Comparison of ENCODE assay signal across 13 mouse cellular contexts in the genomic region with DNA sequence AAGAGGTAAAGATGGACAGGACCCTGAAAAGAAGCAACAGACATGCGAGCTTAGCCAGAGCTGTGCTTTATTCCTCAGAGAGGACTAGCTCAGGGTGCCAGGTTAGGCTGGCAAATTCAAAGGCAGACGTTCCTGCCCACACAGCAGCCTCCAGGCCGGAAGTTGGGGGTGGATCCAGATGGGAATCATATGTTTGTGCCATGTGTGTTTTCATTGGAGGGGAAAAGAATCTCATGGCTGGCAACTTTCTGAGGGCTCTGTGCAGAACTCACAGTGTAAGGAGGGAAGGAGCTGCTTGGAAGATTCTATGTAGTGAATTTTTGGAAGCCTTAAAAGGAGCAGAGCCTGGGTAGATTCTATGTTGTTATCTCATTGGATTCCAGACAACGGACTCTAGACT.
DNase-seq lines count a peak whose midpoint lies in the region; ATAC-seq lines count a peak whose summit lies in the region.
"Had no signal": no experiment of that assay in that cellular context is flagged by ENCODE, and none has a peak within 500 bp of the region (broad histone marks: within the 10 kb centered on the region; RNA-seq: fewer than 3 reads in every experiment).

No protein-coding gene starts in this region.

- 0 out of 2 replicates have a peak, but pooled peaks have one; percentile 19 for ATAC-seq in forebrain, embryonic 15.5 days (replicated peaks)
- no peak; the same call in 1 of the 2 replicates for ATAC-seq in forebrain, embryonic 16.5 days
- ATAC-seq in CD4-positive, CD25-positive, alpha-beta regulatory T cell, adult 4 months, result no peak

- no peak overlapping the region for H3K27ac ChIP-seq in forebrain, embryonic 15.5 days (replicated peaks)
- no peak overlapping the region for H3K27ac ChIP-seq in forebrain, embryonic 16.5 days (ENCODE audit: low read length)
- H3K27ac ChIP-seq: gastrocnemius, adult 2 months; liver, embryonic 14.5 days had no signal

- H3K27me3 ChIP-seq in forebrain, embryonic 15.5 days, result no peaks in the 10 kb centered on the region
- no peaks in the 10 kb centered on the region for H3K27me3 ChIP-seq in forebrain, embryonic 16.5 days (replicated peaks; ENCODE audit: control insufficient read depth, insufficient read depth, low read length)

- no peaks in the 10 kb centered on the region for H3K4me1 ChIP-seq in forebrain, embryonic 15.5 days
- H3K4me1 ChIP-seq in forebrain, embryonic 16.5 days (replicated peaks; ENCODE audit: control insufficient read depth, insufficient read depth, low read length), result no peaks in the 10 kb centered on the region

- no peaks in the 10 kb centered on the region for H3K9me3 ChIP-seq in forebrain, embryonic 15.5 days
- H3K9me3 ChIP-seq in forebrain, embryonic 16.5 days (ENCODE audit: control insufficient read depth, low read length), result no peaks in the 10 kb centered on the region

- 58% methylated on average over 4 of the region's 4 CpGs for WGBS in forebrain, embryonic 15.5 days
- WGBS in forebrain, embryonic 16.5 days, result 50% methylated on average over 4 of the region's 4 CpGs

- no peak overlapping the region for H3K4me2 ChIP-seq in forebrain, embryonic 15.5 days (replicated peaks)
- no peak overlapping the region for H3K4me2 ChIP-seq in forebrain, embryonic 16.5 days (ENCODE audit: low read length)
- H3K4me2 ChIP-seq: midbrain, embryonic 11.5 days had no signal

- intact Hi-C loops in left cerebral cortex, postnatal 4 days (cut with DNase I), result no loop called here

- no peaks in the 10 kb centered on the region for H3K36me3 ChIP-seq in forebrain, embryonic 15.5 days
- no peaks in the 10 kb centered on the region for H3K36me3 ChIP-seq in forebrain, embryonic 16.5 days (ENCODE audit: control insufficient read depth, insufficient read depth)

- H3K9ac ChIP-seq in forebrain, embryonic 15.5 days (replicated peaks), result no peak overlapping the region
- H3K9ac ChIP-seq in forebrain, embryonic 16.5 days (replicated peaks; ENCODE audit: low read depth, low read length), result no peak overlapping the region
- H3K9ac ChIP-seq: liver, embryonic 14.5 days had no signal

- DNase-seq in embryo, embryonic 9.5 days (ENCODE audit: extremely low spot score), result peak; percentile 2
- peak; percentile 69 for DNase-seq in layer of hippocampus, adult 9-10 months (ENCODE audit: low spot score)
- DNase-seq in left cerebral cortex, postnatal 4 days, result peak; percentile 9
- DNase-seq in urinary bladder, postnatal 10 days (ENCODE audit: low spot score), result no peak
- DNase-seq in ovary, postnatal 14 days (ENCODE audit: low spot score), result no peak
- DNase-seq: adrenal gland, postnatal 36 days; B cell, adult 2 months; gastrocnemius, adult 2 months had no signal

- no peak overlapping the region for H3K4me3 ChIP-seq in forebrain, embryonic 15.5 days
- no peak overlapping the region for H3K4me3 ChIP-seq in forebrain, embryonic 16.5 days (replicated peaks; ENCODE audit: low read length)
- H3K4me3 ChIP-seq: gastrocnemius, adult 2 months had no signal

Comparison
In these comparisons a context has a peak if more than half of its experiments do, and no peak if none do; other contexts are left out.
1. DNase-seq: peak in embryo, embryonic 9.5 days (single experiment), layer of hippocampus, adult 9-10 months (single experiment) and left cerebral cortex, postnatal 4 days (single experiment); none in urinary bladder, postnatal 10 days (single experiment) and ovary, postnatal 14 days (single experiment).